Mouse (Mus musculus): ENCODE results near the gene Mpp3.
A peak's percentile ranks its signal among the peaks of the same experiment; 100 is the strongest.

Gene Mpp3

GRCm38 (mm10) chr11:102028087-102028816 is at the start of gene Mpp3:
TSS of gene Mpp3 (minus strand) at chr11:102028461.
- no peak for DNase-seq (ENCODE audit: low spot score in 2 of 2)

DNA sequence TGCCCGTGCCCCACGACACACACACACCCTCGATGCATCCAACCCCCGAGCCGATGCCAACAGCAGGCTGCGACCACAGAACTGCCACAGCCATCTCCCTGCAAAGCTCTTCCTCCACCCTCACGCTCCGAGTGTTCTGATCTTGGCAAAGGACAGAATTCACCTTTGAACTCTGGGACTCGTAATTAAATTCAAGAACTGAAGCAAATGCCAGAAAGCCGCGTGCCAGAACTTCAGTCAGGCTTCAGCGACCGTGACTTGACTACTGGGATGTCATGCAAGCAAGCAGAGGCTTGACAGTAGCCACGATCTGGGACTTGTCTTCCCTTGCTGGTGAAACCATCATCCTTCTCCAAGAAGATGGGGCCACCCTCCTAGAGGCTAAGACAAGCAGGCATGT is 45.5 kb upstream of the Mpp3 start:
- no peak for DNase-seq (ENCODE audit: low spot score in 2 of 2)

DNA sequence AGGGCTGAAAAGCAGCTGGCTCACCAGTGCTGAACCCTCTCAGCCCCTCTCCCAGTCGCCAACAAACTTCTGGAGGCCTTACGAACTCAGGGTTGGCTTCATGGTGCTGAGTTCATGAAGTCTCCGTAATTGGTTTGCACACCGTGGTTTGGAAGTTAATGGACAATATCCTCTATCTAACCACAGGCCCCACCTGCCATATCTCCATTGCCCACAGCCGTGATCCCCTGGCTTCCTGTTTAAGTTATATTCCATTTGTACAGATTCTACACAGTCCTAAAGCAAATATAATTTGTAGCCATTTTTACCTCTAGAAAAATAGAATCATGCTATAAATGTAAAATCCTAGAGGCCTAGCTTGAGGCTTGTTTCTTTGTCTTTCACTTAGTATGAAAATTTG is 44.5 kb upstream of the Mpp3 start:
- DNase-seq (ENCODE audit: low spot score in 2 of 2) = no peak

DNA sequence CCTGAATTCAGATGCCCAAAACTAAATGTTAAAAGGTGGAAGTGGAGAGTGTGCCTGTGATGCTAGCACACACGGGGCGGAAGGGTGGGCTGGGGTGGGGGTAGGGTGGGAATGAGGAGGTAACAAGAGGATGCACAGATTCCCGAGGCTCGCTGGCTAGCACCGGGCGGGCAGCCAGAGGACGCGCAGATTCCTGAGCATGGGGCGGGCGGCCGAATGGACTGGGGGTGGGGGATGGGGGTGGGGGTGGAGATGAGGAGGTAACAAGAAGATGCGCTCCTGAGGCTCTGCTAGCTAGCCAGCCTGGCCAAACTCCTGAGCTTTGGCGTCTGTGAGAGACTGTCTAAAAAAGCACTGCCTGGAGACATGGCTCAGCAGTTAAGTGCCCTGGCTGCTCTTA is 42.2 kb upstream of the Mpp3 start:
- no peak for DNase-seq (ENCODE audit: low spot score in 2 of 2)

DNA sequence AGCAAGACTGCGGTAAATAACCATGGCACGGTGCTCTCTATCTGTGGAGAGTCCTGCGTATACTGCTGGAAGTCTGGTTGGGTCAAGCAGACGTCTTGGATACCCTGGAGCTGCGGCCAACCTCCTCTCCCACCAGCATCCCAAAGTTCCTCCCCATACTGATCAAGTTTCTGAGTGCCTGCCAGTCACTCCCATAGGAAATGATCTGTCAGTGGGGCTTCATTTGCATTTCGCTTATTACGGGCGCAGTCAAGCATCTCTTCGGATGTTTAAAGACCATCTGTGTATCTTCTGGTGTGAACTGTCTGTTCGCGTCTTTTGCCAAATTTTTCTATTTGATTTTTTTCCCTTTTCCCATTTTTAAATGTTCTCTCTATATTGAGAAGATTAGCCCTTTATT is 41.4 kb upstream of the Mpp3 start:
- DNase-seq (ENCODE audit: low spot score in 2 of 2) = no peak

DNA sequence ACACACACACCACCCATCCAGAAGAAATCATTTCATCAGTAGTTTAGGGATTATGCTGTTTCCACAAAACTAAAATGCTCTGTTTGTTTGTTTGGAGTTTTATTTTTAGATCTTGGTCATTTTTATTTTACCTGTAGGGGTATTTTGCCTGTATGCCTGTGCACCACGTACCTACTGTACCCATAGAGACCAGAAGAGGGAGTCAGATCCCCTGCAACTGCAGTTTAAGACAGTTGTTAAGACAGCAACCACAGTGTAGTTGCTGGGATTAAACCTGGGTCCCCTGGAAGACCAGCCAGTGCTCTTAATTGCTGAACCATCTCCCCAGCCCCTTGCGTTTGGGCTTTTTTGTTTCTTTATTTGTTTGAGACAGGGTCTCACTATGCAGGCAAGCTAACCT is 40.7 kb upstream of the Mpp3 start:
- DNase-seq (ENCODE audit: low spot score in 2 of 2) = no peak

GRCm38 (mm10) chr11:102063076-102063475 is 34.8 kb upstream of the Mpp3 start:
- no peak for DNase-seq (ENCODE audit: low spot score in 2 of 2)

GRCm38 (mm10) chr11:102061941-102062473 is 33.7 kb upstream of the Mpp3 start:
- no peak for DNase-seq (ENCODE audit: low spot score in 2 of 2)

DNA sequence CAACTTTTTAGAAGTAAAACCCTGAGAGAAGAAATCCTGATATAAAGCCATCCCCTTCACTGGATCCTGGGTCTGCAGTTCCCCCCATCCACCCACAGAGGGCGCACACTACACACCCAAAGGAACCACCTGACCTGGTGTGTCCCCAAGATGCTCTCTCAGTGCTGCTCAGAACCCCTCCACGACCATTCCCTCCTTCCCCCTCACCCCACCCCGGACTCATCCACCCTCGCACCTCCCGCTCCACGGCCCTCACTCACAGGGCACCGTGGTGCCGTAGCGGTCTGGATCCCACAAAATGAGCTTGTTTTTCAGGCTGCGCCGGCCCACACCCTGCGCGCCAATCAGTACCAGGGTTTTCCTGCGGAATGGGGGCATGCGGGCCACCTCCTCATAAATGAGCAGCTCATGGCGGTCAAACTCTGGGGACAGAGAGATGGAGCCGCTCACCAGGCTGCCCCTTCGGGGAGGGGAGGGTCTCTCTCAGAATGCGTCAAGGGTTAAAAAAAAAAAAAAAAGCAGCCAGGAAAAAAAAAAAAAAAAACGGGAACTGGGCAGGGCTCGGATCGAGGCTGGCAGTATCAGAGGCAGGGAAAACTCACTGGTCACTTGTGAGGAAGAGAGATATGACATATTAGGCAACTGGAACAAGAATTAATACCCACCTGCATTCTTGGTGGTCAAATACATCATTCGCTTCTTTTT is 33.1 kb upstream of the Mpp3 start:
- peak; percentile 75 to 90 for DNase-seq (ENCODE audit: low spot score in 2 of 2)

DNA sequence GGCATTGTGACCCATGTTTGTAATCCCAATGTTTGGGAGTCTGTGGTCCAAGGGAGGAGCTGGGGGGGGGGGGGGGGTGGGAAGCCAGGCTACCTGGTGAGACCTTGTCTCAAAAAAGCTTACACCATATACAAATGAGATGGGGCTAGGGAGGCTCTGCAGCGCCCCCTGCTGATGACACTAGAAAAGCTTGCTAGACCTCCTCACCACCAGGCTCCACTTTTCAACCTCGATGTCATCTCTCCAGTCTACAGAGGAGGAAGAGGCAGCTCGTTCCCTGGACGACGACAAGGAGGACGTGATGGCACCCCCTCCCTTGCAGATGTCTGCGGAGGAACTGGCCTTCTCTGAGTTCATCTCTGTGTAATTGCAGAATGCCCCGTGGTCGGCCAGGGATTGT is 25.6 kb upstream of the Mpp3 start:
- peak; percentile 29 to 77 for DNase-seq (ENCODE audit: low spot score in 2 of 2)

DNA sequence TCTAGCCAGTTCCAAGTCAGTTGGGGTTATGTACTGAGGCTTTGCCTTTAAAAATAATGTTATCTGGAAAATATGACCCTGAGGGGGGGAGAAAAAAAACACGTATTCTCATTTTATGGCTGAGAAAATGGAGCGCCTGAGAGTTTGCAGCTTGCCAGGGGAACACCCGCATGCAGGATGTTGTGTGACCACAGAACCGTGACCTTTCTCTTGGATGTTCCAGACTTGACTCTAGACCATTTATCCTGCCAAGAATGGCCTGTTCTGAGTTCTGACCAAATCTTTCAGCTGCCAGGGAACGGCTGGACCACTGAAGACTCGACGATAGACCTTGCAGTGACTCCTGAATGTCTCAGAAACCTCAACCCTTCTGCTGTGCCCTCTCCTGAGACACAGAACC is 24.9 kb upstream of the Mpp3 start:
- DNase-seq (ENCODE audit: low spot score in 2 of 2) = no peak

DNA sequence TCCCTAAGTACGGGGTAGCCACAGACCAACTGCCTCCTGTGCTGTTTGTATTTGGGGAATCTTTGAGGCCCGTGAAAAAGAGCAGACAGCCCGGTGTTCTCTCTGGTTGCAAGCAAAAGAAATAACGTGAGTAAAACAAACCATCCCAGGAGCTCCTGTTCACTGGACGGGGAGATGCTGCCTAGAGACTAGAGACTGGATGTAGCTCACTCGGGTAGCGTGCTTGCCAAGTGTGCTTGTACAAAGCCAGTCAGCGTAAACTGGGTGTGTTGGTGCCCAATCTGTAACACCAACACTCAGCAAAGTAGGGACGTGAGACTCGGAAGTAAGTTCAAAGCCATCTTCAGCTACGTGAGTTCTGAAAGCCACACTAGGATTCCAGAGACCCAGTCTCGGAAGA is 24.4 kb upstream of the Mpp3 start:
- DNase-seq (ENCODE audit: low spot score in 2 of 2) = no peak

- no peak for DNase-seq (ENCODE audit: low spot score in 2 of 2)
These were observed 23.7 kb upstream of the Mpp3 start for GRCm38 (mm10) chr11:102051954-102052353.

GRCm38 (mm10) chr11:102051541-102051940 is 23.3 kb upstream of the Mpp3 start:
- no peak for DNase-seq (ENCODE audit: low spot score in 2 of 2)

DNA sequence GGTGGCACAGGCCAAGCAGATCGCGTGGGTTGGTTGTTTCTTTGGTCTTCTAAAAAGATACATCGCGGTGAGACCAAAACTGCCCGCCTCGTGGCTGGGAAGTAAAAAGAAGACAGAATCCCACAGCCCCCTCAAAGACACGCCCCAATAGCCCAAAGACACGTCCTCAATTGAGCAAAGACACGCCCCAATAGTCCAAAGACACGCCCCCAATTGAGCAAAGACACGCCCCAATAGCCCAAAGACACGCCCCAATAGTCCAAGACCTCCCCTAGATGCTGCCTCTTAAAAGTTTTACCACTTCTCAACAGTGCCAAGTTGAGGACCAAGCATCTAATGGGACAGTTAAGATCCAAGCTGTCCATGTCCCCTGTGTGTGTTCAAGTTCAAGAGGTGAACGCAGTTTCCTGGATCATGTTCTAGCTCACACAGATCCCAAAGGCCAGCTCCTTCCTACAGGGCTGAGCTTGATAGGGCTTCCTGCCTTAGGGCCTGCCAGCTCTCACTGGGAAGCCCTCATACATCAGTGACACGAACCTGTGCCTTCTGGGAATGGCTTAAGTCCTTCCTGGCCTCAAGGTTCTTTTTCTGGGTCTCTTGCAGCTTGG is 21.7 kb upstream of the Mpp3 start:
- no peak for DNase-seq (ENCODE audit: low spot score in 2 of 2)

GRCm38 (mm10) chr11:102046607-102047006 is 18.3 kb upstream of the Mpp3 start:
- DNase-seq (ENCODE audit: low spot score in 2 of 2) = no peak

DNA sequence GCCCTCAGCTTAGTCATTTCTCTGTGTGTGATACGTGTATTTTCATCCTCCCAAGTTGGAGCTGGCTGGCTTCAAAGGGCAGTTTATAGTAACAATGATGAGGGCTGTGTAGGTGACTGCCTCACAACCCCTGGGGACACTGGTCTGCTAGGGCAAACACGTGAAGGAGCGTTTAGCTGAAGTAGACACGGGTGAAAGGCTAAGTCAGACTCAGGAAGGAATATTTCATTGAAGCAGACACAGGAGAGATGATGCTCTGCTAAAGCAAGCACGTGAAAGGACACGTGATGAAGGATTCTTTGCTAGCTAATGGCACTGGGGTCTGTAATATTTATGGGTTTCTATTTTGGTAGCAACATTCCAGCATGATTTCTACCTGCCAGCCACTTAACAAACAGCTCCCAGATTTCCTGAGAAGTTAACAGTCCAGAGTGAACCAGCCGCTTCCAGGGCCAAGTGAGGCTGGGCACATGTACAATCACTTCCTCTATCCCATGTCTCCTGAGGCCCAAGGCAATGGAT is 16.5 kb upstream of the Mpp3 start:
- DNase-seq (ENCODE audit: low spot score in 2 of 2) = no peak

DNA sequence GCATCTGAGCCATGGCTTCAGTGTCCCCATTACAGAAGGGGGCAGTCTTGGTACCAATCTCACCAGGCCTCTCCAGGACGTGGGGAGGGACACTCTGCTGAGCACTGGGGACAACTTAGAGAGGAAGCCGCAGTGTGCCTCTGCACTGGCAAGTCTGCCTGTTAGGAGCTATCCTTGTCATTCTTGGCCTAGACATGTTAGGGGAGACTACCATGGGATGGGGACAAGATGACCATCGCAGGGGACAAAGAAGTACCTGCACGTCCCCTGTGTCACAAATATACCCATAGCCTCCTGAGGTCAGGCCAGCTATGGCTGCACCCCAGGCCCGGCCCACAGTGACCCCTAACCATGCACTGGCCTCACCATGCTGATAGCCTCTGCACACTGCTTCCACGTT is 15.1 kb upstream of the Mpp3 start:
- DNase-seq (ENCODE audit: low spot score in 2 of 2) = no peak

GRCm38 (mm10) chr11:102042971-102043370 is 14.7 kb upstream of the Mpp3 start:
- DNase-seq (ENCODE audit: low spot score in 2 of 2) = no peak

- DNase-seq (ENCODE audit: low spot score in 2 of 2) = no peak
These were observed 13.2 kb upstream of the Mpp3 start, which contains the start of gene Cd300lg for GRCm38 (mm10) chr11:102041350-102041949. TSS of gene Cd300lg (plus strand) at chr11:102041509.

- no peak for DNase-seq (ENCODE audit: low spot score in 2 of 2)
These were observed 12.4 kb upstream of the Mpp3 start for GRCm38 (mm10) chr11:102040646-102041045.

DNA sequence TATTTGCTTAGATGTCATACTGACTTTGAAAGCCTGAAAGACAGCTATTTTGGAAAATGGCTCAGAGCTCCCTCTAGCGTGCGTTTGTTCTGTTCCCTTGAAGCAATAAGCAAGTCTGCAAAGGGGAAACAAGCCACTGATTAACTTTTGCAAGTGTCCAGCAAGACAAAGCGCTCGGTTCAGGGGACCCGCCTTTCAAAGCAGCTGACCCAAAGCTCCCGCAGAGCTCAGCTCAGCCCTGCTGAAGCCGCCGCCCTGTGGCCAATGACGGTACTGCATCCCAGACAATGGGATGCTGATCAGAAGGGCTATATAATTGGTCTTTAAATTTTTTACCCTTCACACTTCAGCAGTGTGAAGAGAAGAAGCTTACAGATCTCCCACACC is 11.9 kb upstream of the Mpp3 start:
- peak; percentile 76 to 93 for DNase-seq (ENCODE audit: low spot score in 2 of 2)
